Mouse (Mus musculus) embryonic facial prominence, embryonic 11.5 days (tissue): ENCODE data around the gene Lpar5. TPM values are rescaled to one million over a fixed set of nuclear protein-coding genes. Genes with fewer than 3 reads are reported as not detected.

ENCODE experiments used
- ATAC-seq: fragments of 200-750 bp; cut with Nextera tagmentation; replicated peaks from 2 replicates; pipeline ENCODE4 v1.8.0; 2017; ENCODE audit warnings: low read depth; ENCODE audit not compliant: insufficient number of reproducible peaks, low FRiP score, low TSS enrichment
- DNase-seq: peaks from one replicate; pipeline ENCODE4 v3.0.0-alpha.2; 2015; ENCODE audit warnings: low spot score
- H3K27ac ChIP-seq: fragments of 300-500 bp; sonication (generic); replicated peaks from 2 replicates; pipeline ENCODE4 v1.5.1; 2014; ENCODE audit warnings: mild to moderate bottlenecking, low read depth, low read length, control low read depth
- H3K27me3 ChIP-seq: fragments of 300-500 bp; sonication (generic); 2 replicates; pipeline ENCODE4 v1.6.1; 2014; ENCODE audit warnings: mild to moderate bottlenecking, low read length, moderate library complexity, mixed read lengths; ENCODE audit not compliant: control insufficient read depth, insufficient read depth
- H3K36me3 ChIP-seq: fragments of 300-500 bp; sonication (generic); replicated peaks from 2 replicates; pipeline ENCODE4 v1.6.1; 2014; ENCODE audit warnings: low read depth, mild to moderate bottlenecking, low read length, moderate library complexity, mixed read lengths; ENCODE audit not compliant: control insufficient read depth, insufficient read depth
- H3K4me1 ChIP-seq: fragments of 300-500 bp; sonication (generic); 2 replicates; pipeline ENCODE4 v1.6.1; 2014; ENCODE audit warnings: low read length, mixed read lengths; ENCODE audit not compliant: control insufficient read depth, insufficient read depth
- H3K4me2 ChIP-seq: fragments of 300-500 bp; sonication (generic); 2 replicates; pipeline ENCODE4 v1.6.1; 2014; ENCODE audit warnings: low read depth, mild to moderate bottlenecking, control low read depth, low read length, moderate library complexity
- H3K4me3 ChIP-seq: fragments of 300-500 bp; sonication (generic); 2 replicates; pipeline ENCODE4 v1.5.1; 2014; ENCODE audit warnings: low read depth, low read length, control low read depth
- H3K9ac ChIP-seq: fragments of 300-500 bp; sonication (generic); replicated peaks from 2 replicates; pipeline ENCODE4 v1.6.1; 2014; ENCODE audit warnings: mild to moderate bottlenecking, control low read depth, low read length
- H3K9me3 ChIP-seq: fragments of 300-500 bp; sonication (generic); replicated peaks from 2 replicates; pipeline ENCODE4 v1.6.1; 2016; ENCODE audit warnings: mild to moderate bottlenecking, low read length, inconsistent platforms, mixed read lengths; ENCODE audit not compliant: control insufficient read depth
- WGBS: fragments of 180-500 bp; shearing (Covaris S2); extraction: QIAGEN DNeasy Blood & Tissue Kit; methylation state at CpG from one replicate; pipeline ENCODE4 v1.1.7; 2014; 5-methylcytosine and 5-hydroxymethylcytosine counted together
- polyA plus RNA-seq: library from polyadenylated mRNA; unstranded; fragments of >200 nt; fragmentation: Nextera tagmentation; extraction: Ambion mirVana; gene quantifications from 2 replicates; pipeline ENCODE4 v1.2.1, GENCODE M21; 2014

Lpar5 gene
- polyA plus RNA-seq, 1 experiment from 2014 or later = 0.49 TPM

DNA sequence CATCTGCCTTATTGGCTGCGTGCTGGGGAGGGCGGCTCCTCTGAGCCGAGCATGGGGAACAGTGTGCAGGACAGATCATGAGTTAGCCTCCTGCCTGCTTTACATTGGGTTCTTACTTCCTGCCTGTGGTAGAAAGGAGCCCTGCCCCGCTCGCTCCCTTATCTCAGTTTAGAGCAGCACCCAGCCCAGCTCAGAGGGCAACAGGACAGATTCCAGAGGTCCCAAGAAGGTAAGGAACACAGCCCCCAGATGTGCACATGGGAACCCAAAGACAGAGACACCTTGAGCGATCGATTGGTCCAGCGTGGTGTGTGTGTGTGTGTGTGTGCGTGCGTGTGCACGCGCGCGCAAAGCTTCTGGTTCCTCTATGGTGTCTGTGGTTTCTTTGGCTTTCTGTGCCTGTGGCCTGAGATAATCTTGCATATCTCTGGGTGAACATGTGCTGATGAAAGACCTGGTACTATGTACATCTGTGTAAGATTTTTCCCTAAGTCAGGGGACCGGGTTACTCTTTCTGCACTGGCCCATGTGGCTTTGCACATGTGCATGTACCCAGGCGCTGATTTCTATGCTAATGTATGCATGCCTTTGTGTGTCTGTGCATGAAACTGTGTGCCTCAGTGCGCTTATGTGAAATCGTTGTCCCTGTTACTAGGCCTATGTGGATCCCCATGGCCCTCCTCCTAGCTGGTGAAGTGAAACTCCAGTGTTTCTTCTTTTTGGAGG is 3.6 kb downstream of the Lpar5 start:
- 88% methylated on average over 18 of the region's 18 CpGs for WGBS
- H3K4me3 ChIP-seq = no peak overlapping the region
- no peak overlapping the region for H3K27ac ChIP-seq
- no peaks in the 10 kb centered on the region for H3K9me3 ChIP-seq
- no peak overlapping the region for H3K4me2 ChIP-seq
- no peaks in the 10 kb centered on the region for H3K36me3 ChIP-seq
- H3K27me3 ChIP-seq = no peaks in the 10 kb centered on the region
- no peaks in the 10 kb centered on the region for H3K4me1 ChIP-seq
- peak; percentile 12; the same call in 1 of the 2 replicates for ATAC-seq
- DNase-seq = no peak
- no peak overlapping the region for H3K9ac ChIP-seq

DNA sequence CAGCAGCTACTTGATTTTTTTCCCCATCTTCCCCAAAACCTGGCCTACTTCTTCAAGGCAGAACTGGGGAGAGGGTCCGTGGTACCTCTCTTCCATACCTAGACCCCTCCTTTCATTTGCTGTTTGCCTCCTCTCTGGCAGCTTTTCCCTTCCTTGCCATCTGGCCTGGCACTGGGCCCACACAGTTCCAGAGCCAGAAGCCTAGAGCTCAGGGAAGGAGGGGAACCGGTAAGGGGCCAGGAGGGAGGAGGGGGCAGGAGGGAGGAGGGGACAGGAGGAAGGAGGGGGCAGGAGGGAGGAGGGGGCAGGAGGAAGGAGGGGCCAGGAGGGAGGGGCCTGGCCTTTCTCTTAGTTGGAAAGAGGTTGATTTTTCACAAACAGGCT is 4.2 kb downstream of the Lpar5 start:
- H3K36me3 ChIP-seq = no peaks in the 10 kb centered on the region
- no peak overlapping the region for H3K4me2 ChIP-seq
- no peak overlapping the region for H3K27ac ChIP-seq
- H3K9me3 ChIP-seq = no peaks in the 10 kb centered on the region
- ATAC-seq (no peak), DNase-seq (peak; percentile 33)
- no peaks in the 10 kb centered on the region for H3K27me3 ChIP-seq
- no peaks in the 10 kb centered on the region for H3K4me1 ChIP-seq
- H3K9ac ChIP-seq = no peak overlapping the region
- 31% methylated on average over 2 of the region's 2 CpGs for WGBS
- H3K4me3 ChIP-seq = no peak overlapping the region

DNA sequence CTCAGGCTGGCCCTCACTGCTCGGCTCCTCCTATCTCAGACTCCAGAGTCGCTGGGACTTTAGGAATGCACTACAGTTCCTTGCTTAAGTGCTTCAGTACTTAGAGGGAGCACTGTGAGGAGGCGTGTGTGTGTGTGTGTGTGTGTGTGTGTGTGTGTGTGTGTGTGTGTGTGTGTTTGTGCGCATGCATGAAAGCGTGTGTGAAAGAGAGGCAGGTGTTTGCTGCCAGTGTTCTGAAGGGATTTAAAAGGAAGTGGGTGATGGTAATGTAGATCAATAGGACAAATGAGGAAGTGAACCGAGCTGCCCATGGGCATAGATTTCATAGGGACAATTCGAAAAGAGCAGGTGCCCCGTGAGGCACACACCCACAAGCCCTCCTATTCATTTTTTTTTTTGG is 6.1 kb downstream of the Lpar5 start:
- Histone ChIP-seq H3K9ac (no peak overlapping the region), H3K4me1 (no peaks in the 10 kb centered on the region), H3K36me3 (no peaks in the 10 kb centered on the region), H3K27ac (no peak overlapping the region), H3K4me2 (no peak overlapping the region), H3K4me3 (no peak overlapping the region), H3K27me3 (no peaks in the 10 kb centered on the region), H3K9me3 (no peaks in the 10 kb centered on the region)
- 79% methylated on average over 8 of the region's 8 CpGs for WGBS
- no peak for DNase-seq
- no peak for ATAC-seq

- no peaks in the 10 kb centered on the region; the same call in 1 of the 2 replicates for H3K4me1 ChIP-seq
- 0 out of 2 replicates have a peak overlapping the region, but pooled peaks have one; percentile 66 for H3K27ac ChIP-seq
- no peaks in the 10 kb centered on the region for H3K36me3 ChIP-seq
- WGBS = 26% methylated on average over 25 of the region's 25 CpGs
- no peaks in the 10 kb centered on the region for H3K27me3 ChIP-seq
- peak overlapping the region; percentile 81 for H3K4me2 ChIP-seq
- H3K9me3 ChIP-seq = no peaks in the 10 kb centered on the region
- ATAC-seq (no peak; the same call in 1 of the 2 replicates), DNase-seq (no peak)
- peak overlapping the region; percentile 74 for H3K9ac ChIP-seq
- H3K4me3 ChIP-seq = peak overlapping the region; percentile 39
Measured at GRCm38 (mm10) chr6:125081394-125081793, 13.7 kb downstream of the Lpar5 start.

DNA sequence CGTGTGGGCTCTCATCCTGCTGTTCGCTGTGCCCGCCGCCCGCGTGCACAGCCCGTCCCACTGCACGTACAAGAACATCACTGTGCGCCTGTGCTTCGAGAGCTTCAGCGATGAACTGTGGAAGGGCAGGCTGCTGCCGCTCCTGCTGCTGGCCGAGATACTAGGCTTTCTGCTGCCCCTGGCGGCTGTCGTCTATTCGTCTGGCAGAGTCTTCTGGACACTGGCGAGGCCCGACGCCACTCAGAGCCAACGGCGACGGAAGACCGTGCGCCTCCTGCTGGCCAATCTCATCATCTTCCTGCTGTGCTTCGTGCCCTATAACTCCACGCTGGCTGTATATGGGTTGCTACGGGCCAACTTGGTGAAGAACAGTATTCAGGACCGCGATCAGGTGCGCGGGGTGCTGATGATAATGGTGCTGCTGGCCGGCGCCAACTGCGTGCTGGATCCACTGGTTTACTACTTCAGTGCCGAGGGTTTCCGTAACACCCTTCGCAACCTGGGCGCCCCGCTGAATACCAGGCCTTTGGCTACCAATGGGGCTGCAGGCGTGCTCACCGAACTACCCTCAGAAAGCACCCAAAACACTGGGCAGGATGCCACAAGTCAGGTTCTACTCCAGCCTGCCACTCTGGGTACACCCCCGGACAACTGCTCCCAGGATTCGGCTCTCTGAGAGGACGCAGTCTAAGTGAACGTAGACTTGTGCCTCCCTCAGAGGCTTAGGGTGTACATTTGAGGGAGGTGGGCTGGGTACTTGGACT is 14.3 kb downstream of the Lpar5 start:
- 23% methylated on average over 45 of the region's 45 CpGs for WGBS
- peak; percentile 97 for DNase-seq
- Histone ChIP-seq H3K4me2 (peak overlapping the region; percentile 81), H3K9me3 (no peaks in the 10 kb centered on the region), H3K27me3 (no peaks in the 10 kb centered on the region), H3K4me1 (no peaks in the 10 kb centered on the region; the same call in 1 of the 2 replicates), H3K36me3 (no peaks in the 10 kb centered on the region), H3K4me3 (peak overlapping the region; percentile 39), H3K27ac (0 out of 2 replicates have a peak overlapping the region, but pooled peaks have one; percentile 66), H3K9ac (peak overlapping the region; percentile 74)
- ATAC-seq = peak; percentile 83

DNA sequence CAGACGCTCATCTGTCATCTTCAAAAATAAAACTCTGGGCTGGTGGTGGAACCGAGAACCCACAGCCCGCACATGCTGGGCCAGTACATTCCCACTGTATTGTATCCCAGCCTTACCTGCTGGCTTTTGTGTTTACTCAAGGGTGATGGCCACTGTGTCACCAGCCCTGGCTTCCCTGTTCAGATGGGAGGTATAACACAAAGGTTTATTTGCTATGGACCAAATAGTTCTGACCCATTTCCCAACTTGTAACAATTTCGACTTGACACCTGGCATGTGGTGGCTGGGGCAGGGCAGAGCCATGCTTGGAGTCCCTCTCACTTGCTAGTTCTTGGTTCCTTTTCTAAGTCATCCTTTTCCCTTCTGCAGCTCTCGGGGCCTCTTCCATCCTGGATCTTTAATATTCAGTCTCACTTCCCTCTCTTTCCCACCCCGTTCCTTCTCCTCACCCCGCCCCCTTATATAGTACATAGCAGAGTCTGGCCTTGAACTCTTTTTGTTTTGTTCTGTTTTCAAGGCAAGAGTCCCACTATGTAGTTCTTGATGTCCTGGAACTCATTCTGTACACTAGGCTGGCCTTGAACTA is 15.2 kb downstream of the Lpar5 start:
- WGBS = 90% methylated on average over 7 of the region's 7 CpGs
- H3K4me2 ChIP-seq = no peak overlapping the region
- no peak overlapping the region for H3K27ac ChIP-seq
- ATAC-seq = no peak
- no peaks in the 10 kb centered on the region for H3K36me3 ChIP-seq
- no peak overlapping the region for H3K4me3 ChIP-seq
- no peak overlapping the region for H3K9ac ChIP-seq
- no peaks in the 10 kb centered on the region; the same call in 1 of the 2 replicates for H3K4me1 ChIP-seq
- DNase-seq = no peak
- H3K9me3 ChIP-seq = no peaks in the 10 kb centered on the region
- H3K27me3 ChIP-seq = no peaks in the 10 kb centered on the region

DNA sequence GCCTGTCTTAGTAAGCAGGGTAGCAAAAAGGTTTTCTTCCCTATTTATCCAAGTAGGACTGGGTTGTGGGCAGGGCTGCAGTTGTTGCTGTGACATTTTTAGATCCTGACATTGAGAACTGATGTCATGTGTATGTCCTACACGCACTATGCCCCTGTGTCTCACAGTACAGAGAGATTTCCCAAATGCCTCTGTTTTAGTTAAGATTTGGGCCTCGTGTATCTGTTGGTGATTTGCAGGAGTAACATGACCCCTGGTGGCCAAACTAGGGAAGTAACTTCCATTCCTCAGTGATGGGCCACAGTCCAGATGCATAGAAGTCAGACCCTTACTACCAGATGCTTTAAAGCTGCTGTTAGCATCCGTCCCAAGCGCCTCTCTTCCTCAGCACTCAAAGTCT is 16.7 kb downstream of the Lpar5 start:
- no peak overlapping the region for H3K4me2 ChIP-seq
- no peak overlapping the region for H3K9ac ChIP-seq
- H3K36me3 ChIP-seq = no peaks in the 10 kb centered on the region
- peak; percentile 86 for DNase-seq
- 7% methylated on average over 4 of the region's 4 CpGs for WGBS
- no peak overlapping the region for H3K27ac ChIP-seq
- ATAC-seq = no peak
- H3K27me3 ChIP-seq = no peaks in the 10 kb centered on the region
- H3K4me3 ChIP-seq = no peak overlapping the region
- H3K4me1 ChIP-seq = peaks cover under 1% of the 10 kb centered on the region
- H3K9me3 ChIP-seq = no peaks in the 10 kb centered on the region
